Mouse (Mus musculus): Measurements from ENCODE around the gene Prn.

DNA sequence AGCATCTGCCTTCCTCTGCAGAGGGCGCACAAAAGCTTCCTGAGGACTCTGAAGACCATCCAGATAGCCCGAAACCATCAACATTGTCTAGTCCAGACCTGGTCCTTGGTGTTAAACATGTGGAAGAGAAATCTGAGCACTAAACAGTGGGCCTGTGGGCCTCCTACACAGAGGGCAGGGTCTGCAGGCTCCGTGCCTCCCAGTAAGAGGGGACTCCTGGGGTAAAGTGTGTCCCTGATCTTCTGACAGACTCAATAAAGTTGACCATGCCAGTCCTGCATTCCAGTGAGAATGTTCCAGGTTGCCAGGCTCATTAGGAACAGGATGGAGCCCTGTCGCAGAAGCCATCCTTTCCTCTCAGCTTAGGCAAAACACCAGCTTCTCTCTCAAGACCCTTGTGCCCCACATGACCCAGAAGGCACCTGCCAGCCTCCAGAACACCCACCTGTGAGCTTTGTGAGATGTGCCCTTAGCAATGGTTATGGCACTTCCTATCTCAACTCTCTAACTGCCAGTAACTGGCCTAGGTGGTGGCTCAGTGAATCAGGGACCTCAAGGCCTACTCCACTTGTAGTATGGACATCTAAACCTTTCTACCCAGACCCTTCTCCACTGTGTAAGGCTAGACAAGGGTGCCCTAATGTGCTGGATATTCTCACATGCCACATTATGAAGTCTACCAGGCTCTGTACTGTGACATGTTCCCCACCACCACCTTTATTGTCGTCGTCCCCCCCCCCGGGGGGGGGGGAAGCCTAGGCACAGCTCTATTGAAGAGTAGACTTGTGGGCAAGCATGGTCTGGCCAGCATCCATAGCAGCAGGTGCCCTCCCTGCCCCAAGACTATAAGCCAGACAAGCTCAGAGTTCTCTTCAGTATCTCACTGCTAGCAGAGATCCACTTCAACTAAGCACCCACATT, 46.8 kb downstream of the Prn start:
- TF ChIP-seq CTCF (IDR thresholded peaks at IDR 0.05; ENCODE audit: extremely low read depth, insufficient read depth, insufficient read length, insufficient replicate concordance) (no peak), POLR2A (IDR thresholded peaks at IDR 0.05; ENCODE audit: low read depth, low read length) (no peak)

Data from spleen, adult 2 months (tissue).